Mouse (Mus musculus): ENCODE measurements around the gene Ap4b1. TPM values are rescaled to one million over a fixed set of nuclear protein-coding genes. Genes with fewer than 3 reads are reported as not detected.

Gene Ap4b1
- total RNA-seq, 2 experiments from 2014 or later = 13.4 to 15.5 TPM

- peak; percentile 19 to 33 for DNase-seq (ENCODE audit: low spot score in 2 of 2)
Observed at GRCm38 (mm10) chr3:103852565-103853299, 43.4 kb downstream of the Ap4b1 start.

GRCm38 (mm10) chr3:103853804-103854203, 44.5 kb downstream of the Ap4b1 start:
- DNase-seq (ENCODE audit: low spot score in 2 of 2) = no peak

- DNase-seq (ENCODE audit: low spot score in 2 of 2) = no peak
Observed at GRCm38 (mm10) chr3:103857036-103857805, 47.9 kb downstream of the Ap4b1 start.

- no peak for DNase-seq (ENCODE audit: low spot score in 2 of 2)
Observed at GRCm38 (mm10) chr3:103857977-103858563, 48.8 kb downstream of the Ap4b1 start.

- DNase-seq (ENCODE audit: low spot score in 2 of 2) = no peak
Observed at GRCm38 (mm10) chr3:103858881-103859801, 49.8 kb downstream of the Ap4b1 start, which contains the start of gene Ptpn22. TSS of gene Ptpn22 (plus strand) at chr3:103859795.

- DNase-seq (ENCODE audit: low spot score in 2 of 2) = no peak
Observed at GRCm38 (mm10) chr3:103859851-103860391, 50.6 kb downstream of the Ap4b1 start.

GRCm38 (mm10) chr3:103862721-103863220, 53.5 kb downstream of the Ap4b1 start:
- no peak for DNase-seq (ENCODE audit: low spot score in 2 of 2)

- no peak for DNase-seq (ENCODE audit: low spot score in 2 of 2)
Observed at GRCm38 (mm10) chr3:103864200-103864599, 54.9 kb downstream of the Ap4b1 start.

- no peak for DNase-seq (ENCODE audit: low spot score in 2 of 2)
Observed at GRCm38 (mm10) chr3:103867424-103867971, 58.2 kb downstream of the Ap4b1 start.

- DNase-seq (ENCODE audit: low spot score in 2 of 2) = no peak
Observed at GRCm38 (mm10) chr3:103868008-103868407, 58.7 kb downstream of the Ap4b1 start.

Other genes starting within 250 kb of the Ap4b1 start
- gene Syt6, start 234.3 kb upstream of the Ap4b1 start, total RNA-seq (2021) = not detected
- 1 to 10 TPM in 1 of 2 experiments, not detected in 1; 1.8 TPM for gene Atg4a-ps, start 163.5 kb upstream of the Ap4b1 start, total RNA-seq (2021)
- gene Olfml3, start 71.5 kb upstream of the Ap4b1 start, total RNA-seq (2021) = 10 to 100 TPM; 17.3 to 24.4 TPM
- not detected for gene Gm10964, start 70.2 kb upstream of the Ap4b1 start, total RNA-seq (2021)
- 100 to 1,000 TPM; 122 to 141 TPM for gene Hipk1, start 18.0 kb upstream of the Ap4b1 start, total RNA-seq (2021)
- 10 to 100 TPM; 11.7 to 14.1 TPM for gene Dclre1b, start 76 bp upstream of the Ap4b1 start, total RNA-seq (2021)
- under 1 TPM; 0.13 to 0.43 TPM for gene Gm43064, start 53 bp downstream of the Ap4b1 start, total RNA-seq (2021)
- gene Bcl2l15, start 23.1 kb downstream of the Ap4b1 start, total RNA-seq (2021) = not detected
- 1 to 10 TPM; 1.6 to 2.3 TPM for gene Ptpn22, start 50.3 kb downstream of the Ap4b1 start, total RNA-seq (2021)
- gene Rsbn1, start 104.6 kb downstream of the Ap4b1 start, total RNA-seq (2021) = 10 to 100 TPM; 13.4 to 18.7 TPM
- gene Phtf1, start 158.6 kb downstream of the Ap4b1 start, total RNA-seq (2021) = 10 to 100 TPM; 15.8 to 17.4 TPM

All from adrenal gland, adult 18-20 months (tissue).